Mouse (Mus musculus) hindbrain, embryonic 14.5 days (tissue): Measurements from ENCODE around the gene A630023A22Rik. TPM values are rescaled to one million over a fixed set of nuclear protein-coding genes. Genes with fewer than 3 reads are reported as not detected.

Experiments used
- ATAC-seq: fragments of 200-750 bp; cut with Nextera tagmentation; 2 replicates; pipeline ENCODE4 v1.8.0; 2017; ENCODE audit warnings: moderate number of reproducible peaks, mild to moderate bottlenecking, moderate TSS enrichment, moderate library complexity; ENCODE audit not compliant: low FRiP score
- DNase-seq: peaks from one replicate; pipeline ENCODE4 v3.0.0-alpha.2; 2015; ENCODE audit warnings: low spot score
- H3K27ac ChIP-seq: fragments of 300-500 bp; sonication (generic); 2 replicates; pipeline ENCODE4 v1.5.1; 2014; ENCODE audit warnings: mild to moderate bottlenecking, moderate library complexity
- H3K27me3 ChIP-seq: fragments of 300-500 bp; sonication (generic); 2 replicates; pipeline ENCODE4 v1.6.1; 2014; ENCODE audit warnings: mild to moderate bottlenecking, low read length, mixed read lengths; ENCODE audit not compliant: control insufficient read depth, insufficient read depth
- H3K36me3 ChIP-seq: fragments of 300-500 bp; sonication (generic); replicated peaks from 2 replicates; pipeline ENCODE4 v1.6.1; 2014; ENCODE audit not compliant: control insufficient read depth, insufficient read depth
- H3K4me1 ChIP-seq: fragments of 300-500 bp; sonication (generic); replicated peaks from 2 replicates; pipeline ENCODE4 v1.6.1; 2014; ENCODE audit warnings: antibody characterized with exemption, low read length, mixed read lengths; ENCODE audit not compliant: control insufficient read depth, insufficient read depth
- H3K4me2 ChIP-seq: fragments of 300-500 bp; sonication (generic); replicated peaks from 2 replicates; pipeline ENCODE4 v1.6.1; 2014; ENCODE audit warnings: mild to moderate bottlenecking, moderate library complexity
- H3K4me3 ChIP-seq: fragments of 300-500 bp; sonication (generic); replicated peaks from 2 replicates; pipeline ENCODE4 v1.5.1; 2014; ENCODE audit warnings: mild to moderate bottlenecking, low read length
- H3K9ac ChIP-seq: fragments of 300-500 bp; sonication (generic); 2 replicates; pipeline ENCODE4 v1.6.1; 2014
- H3K9me3 ChIP-seq: fragments of 300-500 bp; sonication (generic); 2 replicates; pipeline ENCODE4 v1.6.1; 2016; ENCODE audit warnings: low read length; ENCODE audit not compliant: control insufficient read depth
- WGBS: fragments of 180-500 bp; shearing (Covaris S2); extraction: QIAGEN DNeasy Blood & Tissue Kit; methylation state at CpG from one replicate; pipeline ENCODE4 v1.1.7; 2014; 5-methylcytosine and 5-hydroxymethylcytosine counted together
- polyA plus RNA-seq: library from polyadenylated mRNA; unstranded; fragments of >200 nt; fragmentation: Nextera tagmentation; extraction: Ambion mirVana; gene quantifications from 2 replicates; pipeline ENCODE4 v1.2.1, GENCODE M21; 2014

A630023A22Rik gene
- polyA plus RNA-seq, 1 experiment from 2014 or later: not detected

DNA sequence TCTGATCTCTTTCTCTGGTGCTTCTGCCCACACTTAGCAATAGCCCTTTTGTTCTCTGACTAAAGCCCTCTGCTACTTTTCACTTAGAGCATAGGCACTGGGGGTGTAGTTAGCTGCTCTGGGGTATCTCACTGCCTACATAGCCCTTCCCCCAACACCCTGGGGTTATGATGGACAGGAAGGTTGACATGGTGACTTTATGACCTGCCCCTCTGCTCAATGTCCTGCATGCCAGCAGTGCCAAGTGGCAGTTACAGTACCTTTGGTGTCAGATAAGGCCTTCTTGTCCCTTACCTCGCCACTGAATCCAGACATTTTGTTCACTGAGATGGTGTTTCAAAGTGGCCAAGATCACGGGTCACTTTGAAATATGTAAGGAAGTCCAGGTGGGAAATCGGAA is 87.5 kb downstream of the A630023A22Rik start, which contains the start of gene Gm30083:
TSS of gene Gm30083 (minus strand) at position 120 of the 400 bp plus-strand sequence.
- no peak within 1 kb of the TSS for H3K4me3 ChIP-seq
- no peak within 1 kb of the TSS for H3K27ac ChIP-seq
- H3K9ac ChIP-seq: no peak within 1 kb of the TSS
- ATAC-seq (no peak), DNase-seq (no peak)
- H3K27me3 ChIP-seq: no peaks in the 10 kb centered on the region
- no peaks in the 10 kb centered on the region for H3K36me3 ChIP-seq
- no peaks in the 10 kb centered on the region for H3K9me3 ChIP-seq
- no peaks in the 10 kb centered on the region for H3K4me1 ChIP-seq
- no peak within 1 kb of the TSS for H3K4me2 ChIP-seq
- 93% methylated on average over 3 of the region's 3 CpGs for WGBS

DNA sequence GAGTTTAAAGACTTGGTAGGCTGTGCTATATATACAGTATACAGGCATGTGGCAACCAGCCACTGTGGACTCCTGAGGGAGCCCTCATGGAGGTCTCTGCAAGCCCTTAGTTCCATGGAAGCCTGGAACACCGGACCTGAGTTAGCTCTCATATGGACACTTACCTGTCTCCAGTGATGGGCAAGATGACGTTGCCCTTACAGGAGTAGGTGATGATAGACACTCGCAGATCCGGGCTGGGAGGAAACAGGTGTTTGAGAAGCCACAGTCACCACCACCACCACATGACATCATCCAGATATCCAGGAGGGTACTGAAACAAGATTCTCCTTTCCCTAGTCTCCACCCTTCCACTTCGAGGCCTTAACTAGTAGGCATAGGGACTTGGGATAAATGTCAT is 100.2 kb downstream of the A630023A22Rik start:
- 97% methylated on average over 5 of the region's 5 CpGs for WGBS
- Histone ChIP-seq H3K9ac (no peak overlapping the region), H3K27ac (no peak overlapping the region), H3K9me3 (no peaks in the 10 kb centered on the region), H3K27me3 (no peaks in the 10 kb centered on the region), H3K36me3 (no peaks in the 10 kb centered on the region), H3K4me2 (no peak overlapping the region), H3K4me1 (no peaks in the 10 kb centered on the region), H3K4me3 (no peak overlapping the region)
- DNase-seq: no peak
- no peak for ATAC-seq

GRCm38 (mm10) chr14:34001445-34001844 is 101.1 kb downstream of the A630023A22Rik start:
- ATAC-seq: no peak
- H3K27me3 ChIP-seq: no peaks in the 10 kb centered on the region
- H3K36me3 ChIP-seq: no peaks in the 10 kb centered on the region

More at GRCm38 (mm10) chr14:34001445-34001844, 101.1 kb downstream of the A630023A22Rik start:
- no peak overlapping the region for H3K27ac ChIP-seq
- no peaks in the 10 kb centered on the region for H3K9me3 ChIP-seq
- H3K4me1 ChIP-seq: no peaks in the 10 kb centered on the region
- no peak overlapping the region for H3K4me2 ChIP-seq
- no peak overlapping the region for H3K4me3 ChIP-seq
- DNase-seq: no peak
- no peak overlapping the region for H3K9ac ChIP-seq

Other genes with a start within 250 kb of the A630023A22Rik start
- 8.0 and 11.4 TPM in 2 replicates for gene Gdf10, start 179.2 kb downstream of the A630023A22Rik start, polyA plus RNA-seq
- gene Gdf2, start 161.7 kb downstream of the A630023A22Rik start, polyA plus RNA-seq: 0.08 TPM in 1 of 2 replicates, not detected in the other
- gene Rbp3, start 148.8 kb downstream of the A630023A22Rik start, polyA plus RNA-seq: not detected in 2 replicates
- 0.78 and 0.85 TPM in 2 replicates for gene Zfp488, start 124.0 kb downstream of the A630023A22Rik start, polyA plus RNA-seq
- gene Gm30083, start 87.6 kb downstream of the A630023A22Rik start, polyA plus RNA-seq: not detected in 2 replicates
- gene Gm5460, start 86.0 kb downstream of the A630023A22Rik start, polyA plus RNA-seq: not detected in 2 replicates
- not detected in 2 replicates for gene Antxrl, start 50.0 kb downstream of the A630023A22Rik start, polyA plus RNA-seq
- 0.16 TPM in 1 of 2 replicates, not detected in the other for gene Anxa8, start 16.8 kb downstream of the A630023A22Rik start, polyA plus RNA-seq
- gene Npy4r, start 49.7 kb upstream of the A630023A22Rik start, polyA plus RNA-seq: 0.13 and 0.14 TPM in 2 replicates
- 4.4 and 5.4 TPM in 2 replicates for gene Gprin2, start 98.9 kb upstream of the A630023A22Rik start, polyA plus RNA-seq
- gene Syt15, start 116.8 kb upstream of the A630023A22Rik start, polyA plus RNA-seq: 0.42 and 0.79 TPM in 2 replicates
- gene Shld2, start 207.7 kb upstream of the A630023A22Rik start, polyA plus RNA-seq: 5.5 and 8.2 TPM in 2 replicates
- 131 and 145 TPM in 2 replicates for gene Glud1, start 208.0 kb upstream of the A630023A22Rik start, polyA plus RNA-seq